Mouse (Mus musculus): ENCODE data around the gene Slc25a33. TPM values are rescaled to one million over a fixed set of nuclear protein-coding genes. Genes with fewer than 3 reads are reported as not detected.
"Not testable (repeated sequence)": the region's sequence is repeated elsewhere in the genome, so short reads cannot be mapped to it uniquely, and the experiment has no call there.

The Slc25a33 gene
- polyA plus RNA-seq, 1 experiment from 2014 or later = 53.2 TPM

GRCm38 (mm10) chr4:149815586-149815985, 41.5 kb upstream of the Slc25a33 start:
- WGBS (ENCODE audit: insufficient replicate concordance) = 85% methylated on average over 14 of the region's 14 CpGs
- ATAC-seq = no peak
- H3K36me3 ChIP-seq (replicated peaks; ENCODE audit: insufficient read depth, low read length) = no peaks in the 10 kb centered on the region
- H3K4me2 ChIP-seq (ENCODE audit: low read depth, low read length) = no peak overlapping the region
- H3K9me3 ChIP-seq (ENCODE audit: low read length) = no peaks in the 10 kb centered on the region
- no peaks in the 10 kb centered on the region for H3K4me1 ChIP-seq (ENCODE audit: insufficient read depth)
- H3K4me3 ChIP-seq (ENCODE audit: low read depth, low read length) = no peak overlapping the region
- no peak for DNase-seq
- H3K27me3 ChIP-seq (ENCODE audit: insufficient read depth, low read length) = 0 out of 2 replicates have a peak, but pooled peaks cover 5% of the 10 kb centered on the region
- TF ChIP-seq CTCF (IDR thresholded peaks at IDR 0.05; ENCODE audit: low read depth) (no peak), EP300 (IDR thresholded peaks at IDR 0.05; ENCODE audit: low read depth) (no peak)
- H3K27ac ChIP-seq (ENCODE audit: low read depth) = no peak overlapping the region
- no peak overlapping the region for H3K9ac ChIP-seq (replicated peaks)

- ATAC-seq = peak; percentile 91
- Histone ChIP-seq H3K4me1 (ENCODE audit: insufficient read depth) (no peaks in the 10 kb centered on the region), H3K9me3 (ENCODE audit: low read length) (no peaks in the 10 kb centered on the region), H3K27ac (ENCODE audit: low read depth) (no peak overlapping the region), H3K4me3 (ENCODE audit: low read depth, low read length) (no peak overlapping the region), H3K27me3 (ENCODE audit: insufficient read depth, low read length) (peaks cover 10% of the 10 kb centered on the region; the same call in 1 of the 2 replicates), H3K36me3 (replicated peaks; ENCODE audit: insufficient read depth, low read length) (no peaks in the 10 kb centered on the region), H3K9ac (replicated peaks) (no peak overlapping the region), H3K4me2 (ENCODE audit: low read depth, low read length) (no peak overlapping the region)
- 40% methylated on average over 14 of the region's 14 CpGs for WGBS (ENCODE audit: insufficient replicate concordance)
- DNase-seq = no peak
- TF ChIP-seq EP300 (IDR thresholded peaks at IDR 0.05; ENCODE audit: low read depth) (peak; percentile 88), CTCF (IDR thresholded peaks at IDR 0.05; ENCODE audit: low read depth) (no peak)
Observed at GRCm38 (mm10) chr4:149813409-149814184, 39.5 kb upstream of the Slc25a33 start.

DNA sequence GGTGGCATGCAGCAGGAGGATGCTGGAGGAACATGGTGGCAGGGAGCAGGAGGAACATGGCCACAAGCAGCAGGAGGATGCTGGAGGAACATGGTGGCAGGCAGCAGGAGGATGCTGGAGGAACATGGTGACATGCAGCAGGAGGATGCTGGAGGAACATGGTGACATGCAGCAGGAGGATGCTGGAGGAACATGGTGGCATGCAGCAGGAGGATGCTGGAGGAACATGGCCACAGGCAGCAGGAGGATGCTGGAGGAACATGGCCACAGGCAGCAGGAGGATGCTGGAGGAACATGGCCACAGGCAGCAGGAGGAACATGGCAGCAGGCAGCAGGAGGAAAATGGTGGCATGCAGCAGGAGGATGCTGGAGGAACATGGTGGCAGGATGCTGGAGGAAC, 36.3 kb upstream of the Slc25a33 start:
- not testable (repeated sequence) for H3K36me3 ChIP-seq (replicated peaks; ENCODE audit: insufficient read depth, low read length); H3K4me3 ChIP-seq (ENCODE audit: low read depth, low read length); H3K9ac ChIP-seq (replicated peaks); H3K9me3 ChIP-seq (ENCODE audit: low read length); H3K27ac ChIP-seq (ENCODE audit: low read depth); H3K4me2 ChIP-seq (ENCODE audit: low read depth, low read length); ATAC-seq; H3K4me1 ChIP-seq (ENCODE audit: insufficient read depth); DNase-seq
- peaks cover 14% of the 10 kb centered on the region; the same call in 1 of the 2 replicates for H3K27me3 ChIP-seq (ENCODE audit: insufficient read depth, low read length)

DNA sequence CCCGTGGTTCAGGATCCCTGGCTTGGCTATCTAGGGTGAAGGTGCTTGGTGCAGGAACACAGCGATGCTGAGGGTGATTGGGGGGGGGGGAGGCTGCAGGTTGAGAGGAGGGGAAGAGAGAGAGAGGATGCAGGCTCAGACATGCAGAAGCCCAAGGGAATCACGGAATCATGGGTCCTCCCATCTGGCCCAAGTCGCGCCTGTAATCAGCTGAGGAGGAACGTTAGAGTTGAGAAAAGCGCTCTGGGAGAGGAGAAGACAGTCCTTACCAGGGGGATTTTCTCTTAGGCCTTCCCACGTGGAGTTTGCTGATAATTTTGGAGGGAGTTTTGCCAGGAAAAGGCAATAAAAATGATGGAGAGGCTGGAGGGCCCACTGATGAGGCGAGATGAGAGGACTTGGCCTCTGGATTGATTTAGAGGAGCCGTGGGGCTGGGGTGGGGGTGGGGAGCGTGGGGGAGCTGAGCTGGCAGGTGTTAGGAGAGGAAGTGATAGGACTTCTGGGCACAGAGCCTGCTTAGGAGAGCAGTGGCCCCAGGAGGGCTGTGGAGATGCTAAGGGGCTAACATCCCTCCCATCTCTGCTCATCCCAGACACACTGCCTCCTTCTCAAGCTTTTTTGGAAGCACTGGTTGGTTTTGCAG, 34.6 kb upstream of the Slc25a33 start:
- Histone ChIP-seq H3K9me3 (ENCODE audit: low read length) (no peaks in the 10 kb centered on the region), H3K27ac (ENCODE audit: low read depth) (no peak overlapping the region), H3K4me3 (ENCODE audit: low read depth, low read length) (no peak overlapping the region), H3K36me3 (replicated peaks; ENCODE audit: insufficient read depth, low read length) (no peaks in the 10 kb centered on the region), H3K9ac (replicated peaks) (no peak overlapping the region), H3K4me1 (ENCODE audit: insufficient read depth) (no peaks in the 10 kb centered on the region), H3K27me3 (ENCODE audit: insufficient read depth, low read length) (peaks cover 14% of the 10 kb centered on the region; the same call in 1 of the 2 replicates), H3K4me2 (ENCODE audit: low read depth, low read length) (no peak overlapping the region)
- no peak for TF ChIP-seq CTCF (IDR thresholded peaks at IDR 0.05; ENCODE audit: low read depth)
- no peak for TF ChIP-seq EP300 (IDR thresholded peaks at IDR 0.05; ENCODE audit: low read depth)
- DNase-seq = no peak
- no peak for ATAC-seq
- 38% methylated on average over 10 of the region's 11 CpGs for WGBS (ENCODE audit: insufficient replicate concordance)

GRCm38 (mm10) chr4:149808060-149808567, 34.0 kb upstream of the Slc25a33 start:
- no peak overlapping the region for H3K9ac ChIP-seq (replicated peaks)
- H3K9me3 ChIP-seq (ENCODE audit: low read length) = no peaks in the 10 kb centered on the region
- no peaks in the 10 kb centered on the region for H3K36me3 ChIP-seq (replicated peaks; ENCODE audit: insufficient read depth, low read length)
- H3K27ac ChIP-seq (ENCODE audit: low read depth) = no peak overlapping the region
- H3K4me3 ChIP-seq (ENCODE audit: low read depth, low read length) = no peak overlapping the region
- H3K4me2 ChIP-seq (ENCODE audit: low read depth, low read length) = no peak overlapping the region
- H3K4me1 ChIP-seq (ENCODE audit: insufficient read depth) = no peaks in the 10 kb centered on the region
- 53% methylated on average over 14 of the region's 14 CpGs for WGBS (ENCODE audit: insufficient replicate concordance)
- DNase-seq (no peak), ATAC-seq (no peak)
- H3K27me3 ChIP-seq (ENCODE audit: insufficient read depth, low read length) = peaks cover 14% of the 10 kb centered on the region; the same call in 1 of the 2 replicates
- TF ChIP-seq CTCF (IDR thresholded peaks at IDR 0.05; ENCODE audit: low read depth) = no peak
- no peak for TF ChIP-seq EP300 (IDR thresholded peaks at IDR 0.05; ENCODE audit: low read depth)

- DNase-seq (peak; percentile 94), ATAC-seq (peak; percentile 84)
- Histone ChIP-seq H3K27ac (ENCODE audit: low read depth) (no peak overlapping the region), H3K27me3 (ENCODE audit: insufficient read depth, low read length) (peaks cover 11% of the 10 kb centered on the region; the same call in 1 of the 2 replicates), H3K9me3 (ENCODE audit: low read length) (no peaks in the 10 kb centered on the region), H3K9ac (replicated peaks) (no peak overlapping the region), H3K4me1 (ENCODE audit: insufficient read depth) (0 out of 2 replicates have a peak, but pooled peaks cover under 1% of the 10 kb centered on the region), H3K4me3 (ENCODE audit: low read depth, low read length) (no peak overlapping the region), H3K36me3 (replicated peaks; ENCODE audit: insufficient read depth, low read length) (no peaks in the 10 kb centered on the region), H3K4me2 (ENCODE audit: low read depth, low read length) (no peak overlapping the region)
- TF ChIP-seq EP300 (IDR thresholded peaks at IDR 0.05; ENCODE audit: low read depth) (no peak), CTCF (IDR thresholded peaks at IDR 0.05; ENCODE audit: low read depth) (peak; percentile 93)
- 50% methylated on average over 19 of the region's 19 CpGs for WGBS (ENCODE audit: insufficient replicate concordance)
Observed at GRCm38 (mm10) chr4:149806699-149807381, 32.8 kb upstream of the Slc25a33 start.
